Mouse (Mus musculus) CH12.LX (cell line): ENCODE data around the gene S1pr4.

Experiments used
- CHD2 ChIP-seq: IDR thresholded peaks from 2 replicates; pipeline ENCODE4 v1.6.1; 2011; ENCODE audit warnings: low read length, improper control_type of control experiment
- CTCF ChIP-seq, 2 experiments: IDR thresholded peaks in 1 of 2; conservative IDR thresholded peaks in 1 of 2; 2 replicates each; pipeline ENCODE4 v1.5.1; 2011 to 2012; ENCODE audit warnings: low read depth in 2 of 2, low read length in 2 of 2, improper control_type of control experiment in 1 of 2, inconsistent platforms in 1 of 2, mild to moderate bottlenecking in 1 of 2, moderate library complexity in 1 of 2
- ETS1 ChIP-seq: conservative IDR thresholded peaks from 2 replicates; pipeline ENCODE4 v1.6.1; 2012; ENCODE audit warnings: low read depth, mild to moderate bottlenecking, inconsistent platforms, low read length, improper control_type of control experiment, moderate library complexity
- HCFC1 ChIP-seq: IDR thresholded peaks from 2 replicates; pipeline ENCODE4 v1.6.1; 2012; ENCODE audit warnings: low read depth, mild to moderate bottlenecking, inconsistent platforms, low read length, improper control_type of control experiment
- MAX ChIP-seq: IDR thresholded peaks from 2 replicates; pipeline ENCODE4 v1.6.1; 2011; ENCODE audit warnings: low read length, improper control_type of control experiment
- NRF1 ChIP-seq: IDR thresholded peaks from 2 replicates; pipeline ENCODE4 v1.6.1; 2014; ENCODE audit warnings: low read depth, mild to moderate bottlenecking, inconsistent platforms, low read length, improper control_type of control experiment, moderate library complexity
- ZKSCAN1 ChIP-seq: IDR thresholded peaks from 2 replicates; pipeline ENCODE4 v1.6.1; 2012; ENCODE audit warnings: low read depth, inconsistent platforms, low read length, improper control_type of control experiment, borderline replicate concordance

DNA sequence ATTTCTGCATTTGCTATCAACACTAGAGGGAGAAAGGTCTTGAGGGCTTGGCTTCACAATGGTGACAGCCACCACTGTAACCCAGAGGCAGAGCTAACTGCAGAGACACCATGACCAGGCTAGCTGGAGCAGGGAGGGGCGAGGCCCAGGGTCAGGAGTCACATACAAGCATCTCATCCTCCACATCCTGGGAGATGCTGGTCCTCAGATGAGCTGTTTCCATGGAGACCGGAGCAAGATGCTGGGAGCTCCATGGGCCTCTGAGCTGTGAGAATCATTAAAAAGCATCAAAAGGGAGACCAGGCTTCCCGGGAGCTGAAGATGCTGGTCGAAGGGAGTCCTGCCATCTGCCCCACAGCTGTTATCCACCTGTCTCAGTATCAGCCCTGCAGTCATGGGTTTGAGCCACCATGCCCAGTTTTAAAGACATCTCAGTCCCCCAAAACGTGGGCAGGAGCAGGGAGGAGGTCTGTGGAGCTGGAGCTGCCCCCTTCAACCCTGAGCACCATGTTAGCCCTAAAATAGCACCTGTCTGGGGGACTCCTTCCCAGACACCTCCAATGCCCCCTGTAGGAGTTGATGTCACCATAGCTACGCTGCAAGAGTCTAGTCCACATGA, 15.4 kb downstream of the S1pr4 start:
- no peak for TF ChIP-seq HCFC1
- TF ChIP-seq CTCF (conservative IDR thresholded peaks at IDR 0.05 in 1 of 2, IDR thresholded peaks at IDR 0.05 in 1 of 2; ENCODE audit: low read depth in 2 of 2, low read length in 2 of 2): no peak
- no peak for TF ChIP-seq CHD2
- TF ChIP-seq ETS1: no peak
- TF ChIP-seq ZKSCAN1: no peak
- no peak for TF ChIP-seq MAX
- no peak for TF ChIP-seq NRF1
